Mouse (Mus musculus): ENCODE measurements at regions not wholly inside any gene's neighbourhood (a gene's known extent, or its start where the extent isn't known, plus 50 kb on each side); places are given as distances from the start of the nearest gene placed in this dataset.

DNA sequence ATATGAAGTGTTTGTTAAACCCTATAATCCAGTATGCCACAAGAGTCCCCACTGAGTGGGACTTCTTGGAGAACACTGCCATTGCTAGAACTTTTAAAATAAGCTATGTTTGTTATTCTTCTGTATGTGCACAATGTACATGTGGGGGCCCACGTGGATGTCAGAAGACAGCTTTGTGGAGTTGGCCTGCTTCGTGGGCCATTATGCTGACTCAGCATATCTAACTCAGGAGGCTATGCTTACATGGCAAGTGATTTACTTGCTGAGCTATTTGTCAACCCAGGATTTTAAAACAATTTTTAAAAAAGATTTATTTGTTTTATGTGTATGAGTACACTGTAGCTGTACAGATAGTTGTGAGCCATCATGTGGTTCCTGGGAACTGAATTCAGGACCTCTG lies 207.6 kb upstream of the Steap1 start:
- Histone ChIP-seq H3K4me3 (ENCODE audit: low read depth, low read length) (no peak overlapping the region), H3K4me2 (ENCODE audit: low read depth, low read length) (no peak overlapping the region), H3K27ac (ENCODE audit: low read depth) (no peak overlapping the region), H3K27me3 (ENCODE audit: control insufficient read depth, insufficient read depth, low read length) (no peaks in the 10 kb centered on the region), H3K9me3 (replicated peaks; ENCODE audit: control insufficient read depth, low read length) (no peaks in the 10 kb centered on the region), H3K4me1 (ENCODE audit: control insufficient read depth, insufficient read depth) (no peaks in the 10 kb centered on the region), H3K36me3 (replicated peaks; ENCODE audit: control insufficient read depth, insufficient read depth, low read length) (no peaks in the 10 kb centered on the region), H3K9ac (replicated peaks; ENCODE audit: low read depth, low read length) (no peak overlapping the region)
- WGBS = 68% methylated on average over 2 of the region's 2 CpGs
- ATAC-seq (ENCODE audit: insufficient read depth, low read depth) = no peak
- no peak for DNase-seq (ENCODE audit: low spot score)
- TF ChIP-seq EP300 (IDR thresholded peaks at IDR 0.05; ENCODE audit: low read depth) = no peak
- no peak for TF ChIP-seq CTCF (IDR thresholded peaks at IDR 0.05; ENCODE audit: low read depth)

DNA sequence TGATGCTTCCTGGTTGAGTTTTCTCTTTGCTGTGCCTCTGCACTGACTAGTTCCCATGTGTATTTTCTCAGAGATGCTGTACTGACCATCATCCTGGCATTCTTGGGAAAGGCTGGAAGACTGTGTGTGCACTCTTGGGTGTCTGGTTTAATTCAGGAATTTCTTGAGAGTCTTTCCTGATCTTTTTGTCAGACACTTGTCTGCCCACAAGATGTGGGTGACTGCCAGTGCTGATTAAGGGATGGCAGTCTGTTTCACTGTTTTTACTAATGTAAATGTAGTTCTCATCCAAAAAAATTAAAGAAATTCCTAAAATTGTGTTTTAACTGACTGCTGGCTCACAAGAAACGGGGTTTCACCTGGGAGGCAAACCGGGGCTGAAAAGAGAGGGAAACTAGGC lies 206.7 kb upstream of the Steap1 start:
- DNase-seq (ENCODE audit: low spot score) (no peak), ATAC-seq (ENCODE audit: insufficient read depth, low read depth) (no peak)
- WGBS = 59% methylated on average over 2 of the region's 2 CpGs
- Histone ChIP-seq H3K4me3 (ENCODE audit: low read depth, low read length) (no peak overlapping the region), H3K4me2 (ENCODE audit: low read depth, low read length) (no peak overlapping the region), H3K36me3 (replicated peaks; ENCODE audit: control insufficient read depth, insufficient read depth, low read length) (no peaks in the 10 kb centered on the region), H3K9me3 (replicated peaks; ENCODE audit: control insufficient read depth, low read length) (no peaks in the 10 kb centered on the region), H3K4me1 (ENCODE audit: control insufficient read depth, insufficient read depth) (no peaks in the 10 kb centered on the region), H3K27me3 (ENCODE audit: control insufficient read depth, insufficient read depth, low read length) (no peaks in the 10 kb centered on the region), H3K9ac (replicated peaks; ENCODE audit: low read depth, low read length) (no peak overlapping the region), H3K27ac (ENCODE audit: low read depth) (no peak overlapping the region)
- TF ChIP-seq CTCF (IDR thresholded peaks at IDR 0.05; ENCODE audit: low read depth) = no peak
- no peak for TF ChIP-seq EP300 (IDR thresholded peaks at IDR 0.05; ENCODE audit: low read depth)

GRCm38 (mm10) chr5:5925796-5926195 lies 176.7 kb upstream of the Steap1 start:
- no peak for TF ChIP-seq CTCF (IDR thresholded peaks at IDR 0.05; ENCODE audit: low read depth)
- TF ChIP-seq EP300 (IDR thresholded peaks at IDR 0.05; ENCODE audit: low read depth) = no peak
- no peaks in the 10 kb centered on the region for H3K4me1 ChIP-seq (ENCODE audit: control insufficient read depth, insufficient read depth)
- no peak overlapping the region for H3K27ac ChIP-seq (ENCODE audit: low read depth)
- no peak overlapping the region for H3K4me2 ChIP-seq (ENCODE audit: low read depth, low read length)
- DNase-seq (ENCODE audit: low spot score) (no peak), ATAC-seq (ENCODE audit: insufficient read depth, low read depth) (no peak)
- H3K4me3 ChIP-seq (ENCODE audit: low read depth, low read length) = no peak overlapping the region
- H3K27me3 ChIP-seq (ENCODE audit: control insufficient read depth, insufficient read depth, low read length) = no peaks in the 10 kb centered on the region
- H3K36me3 ChIP-seq (replicated peaks; ENCODE audit: control insufficient read depth, insufficient read depth, low read length) = no peaks in the 10 kb centered on the region
- 60% methylated on average over 3 of the region's 3 CpGs for WGBS
- no peak overlapping the region for H3K9ac ChIP-seq (replicated peaks; ENCODE audit: low read depth, low read length)
- H3K9me3 ChIP-seq (replicated peaks; ENCODE audit: control insufficient read depth, low read length) = no peaks in the 10 kb centered on the region

- no peaks in the 10 kb centered on the region for H3K27me3 ChIP-seq (ENCODE audit: control insufficient read depth, insufficient read depth, low read length)
- H3K9ac ChIP-seq (replicated peaks; ENCODE audit: low read depth, low read length) = no peak overlapping the region
- DNase-seq (ENCODE audit: low spot score) (no peak), ATAC-seq (ENCODE audit: insufficient read depth, low read depth) (no peak)
- no peak overlapping the region for H3K4me3 ChIP-seq (ENCODE audit: low read depth, low read length)
- TF ChIP-seq CTCF (IDR thresholded peaks at IDR 0.05; ENCODE audit: low read depth) (no peak), EP300 (IDR thresholded peaks at IDR 0.05; ENCODE audit: low read depth) (no peak)
- H3K27ac ChIP-seq (ENCODE audit: low read depth) = no peak overlapping the region
- whole genome bisulfite sequencing = 61% methylated on average over 1 of the region's 1 CpGs
- H3K4me2 ChIP-seq (ENCODE audit: low read depth, low read length) = no peak overlapping the region
- H3K9me3 ChIP-seq (replicated peaks; ENCODE audit: control insufficient read depth, low read length) = no peaks in the 10 kb centered on the region
- H3K36me3 ChIP-seq (replicated peaks; ENCODE audit: control insufficient read depth, insufficient read depth, low read length) = no peaks in the 10 kb centered on the region
- no peaks in the 10 kb centered on the region for H3K4me1 ChIP-seq (ENCODE audit: control insufficient read depth, insufficient read depth)
These were observed 167.3 kb upstream of the Steap1 start for GRCm38 (mm10) chr5:5916427-5916826.

DNA sequence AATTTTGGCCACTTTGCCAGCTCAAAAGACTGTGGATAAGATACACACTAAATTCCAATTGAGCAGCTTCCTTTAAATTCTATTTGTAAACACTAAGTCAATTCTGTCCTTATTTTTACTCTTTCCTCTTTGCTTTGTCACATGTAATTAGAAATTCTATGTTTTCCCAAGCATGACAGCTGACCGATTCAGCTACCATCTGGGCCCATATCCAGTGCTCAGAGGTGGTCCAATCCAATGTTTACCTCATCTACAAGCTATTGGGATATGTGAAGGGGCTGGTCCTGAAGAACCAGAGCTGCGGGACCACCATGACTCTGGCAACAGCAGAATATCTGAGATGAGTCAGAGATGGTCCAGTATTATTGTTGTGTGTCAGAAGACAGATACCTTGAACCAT lies 140.2 kb upstream of the Steap1 start:
- no peak overlapping the region for H3K4me3 ChIP-seq (ENCODE audit: low read depth, low read length)
- no peaks in the 10 kb centered on the region for H3K9me3 ChIP-seq (replicated peaks; ENCODE audit: control insufficient read depth, low read length)
- no peak overlapping the region for H3K27ac ChIP-seq (ENCODE audit: low read depth)
- H3K9ac ChIP-seq (replicated peaks; ENCODE audit: low read depth, low read length) = no peak overlapping the region
- TF ChIP-seq EP300 (IDR thresholded peaks at IDR 0.05; ENCODE audit: low read depth) (no peak), CTCF (IDR thresholded peaks at IDR 0.05; ENCODE audit: low read depth) (no peak)
- no peaks in the 10 kb centered on the region for H3K4me1 ChIP-seq (ENCODE audit: control insufficient read depth, insufficient read depth)
- no peak overlapping the region for H3K4me2 ChIP-seq (ENCODE audit: low read depth, low read length)
- no peaks in the 10 kb centered on the region for H3K36me3 ChIP-seq (replicated peaks; ENCODE audit: control insufficient read depth, insufficient read depth, low read length)
- DNase-seq (ENCODE audit: low spot score) (no peak), ATAC-seq (ENCODE audit: insufficient read depth, low read depth) (no peak)
- WGBS = 56% methylated on average over 2 of the region's 2 CpGs
- H3K27me3 ChIP-seq (ENCODE audit: control insufficient read depth, insufficient read depth, low read length) = no peaks in the 10 kb centered on the region

- no peak for TF ChIP-seq EP300 (IDR thresholded peaks at IDR 0.05; ENCODE audit: low read depth)
- TF ChIP-seq CTCF (IDR thresholded peaks at IDR 0.05; ENCODE audit: low read depth) = no peak
- Histone ChIP-seq H3K9me3 (replicated peaks; ENCODE audit: control insufficient read depth, low read length) (peaks cover 6% of the 10 kb centered on the region), H3K27me3 (ENCODE audit: control insufficient read depth, insufficient read depth, low read length) (no peaks in the 10 kb centered on the region), H3K9ac (replicated peaks; ENCODE audit: low read depth, low read length) (no peak overlapping the region), H3K4me1 (ENCODE audit: control insufficient read depth, insufficient read depth) (no peaks in the 10 kb centered on the region), H3K4me3 (ENCODE audit: low read depth, low read length) (no peak overlapping the region), H3K27ac (ENCODE audit: low read depth) (no peak overlapping the region), H3K4me2 (ENCODE audit: low read depth, low read length) (no peak overlapping the region), H3K36me3 (replicated peaks; ENCODE audit: control insufficient read depth, insufficient read depth, low read length) (no peaks in the 10 kb centered on the region)
- WGBS = 78% methylated on average over 5 of the region's 5 CpGs
- DNase-seq (ENCODE audit: low spot score) (no peak), ATAC-seq (ENCODE audit: insufficient read depth, low read depth) (no peak)
These were observed 124.3 kb upstream of the Steap1 start for GRCm38 (mm10) chr5:5873425-5873824.

Data from heart, postnatal 0 days (tissue).